Mouse (Mus musculus) megakaryocyte, embryonic 14.5 days (primary cell): Measurements from ENCODE around the gene Itprid2. TPM values are rescaled to one million over a fixed set of nuclear protein-coding genes. Genes with fewer than 3 reads are reported as not detected.

Experiments used
- H3K27me3 ChIP-seq: replicated peaks from 2 replicates; pipeline ENCODE3; 2012; ENCODE audit warnings: inconsistent platforms
- H3K36me3 ChIP-seq: replicated peaks from 2 replicates; pipeline ENCODE3; 2012; ENCODE audit warnings: low read length, inconsistent platforms, mixed read lengths
- H3K4me1 ChIP-seq: 2 replicates; pipeline ENCODE4 v1.6.1; 2012; ENCODE audit warnings: inconsistent platforms
- H3K4me3 ChIP-seq: replicated peaks from 2 replicates; pipeline ENCODE3; 2012; ENCODE audit warnings: moderate library complexity, mild to moderate bottlenecking, inconsistent platforms
- H3K9me3 ChIP-seq: 2 replicates; pipeline ENCODE4 v1.6.1; 2012; ENCODE audit warnings: inconsistent platforms
- FLI1 ChIP-seq: IDR thresholded peaks from 2 replicates; pipeline ENCODE4 v1.6.1; 2012; ENCODE audit warnings: low read length, inconsistent platforms, mixed read lengths
- GATA1 ChIP-seq: IDR thresholded peaks from 3 replicates; pipeline ENCODE4 v1.6.1; 2012; ENCODE audit warnings: mixed read lengths, low read length, inconsistent platforms, borderline replicate concordance
- polyA plus RNA-seq: library from polyadenylated mRNA; stranded (reverse); fragments of >175 nt; gene quantifications from 2 replicates; pipeline ENCODE4 v1.2.3, GENCODE M21; 2012; ENCODE audit warnings: low replicate concordance; ENCODE audit not compliant: insufficient read depth

Gene Itprid2
- polyA plus RNA-seq, 1 experiment: 2.3 TPM

DNA sequence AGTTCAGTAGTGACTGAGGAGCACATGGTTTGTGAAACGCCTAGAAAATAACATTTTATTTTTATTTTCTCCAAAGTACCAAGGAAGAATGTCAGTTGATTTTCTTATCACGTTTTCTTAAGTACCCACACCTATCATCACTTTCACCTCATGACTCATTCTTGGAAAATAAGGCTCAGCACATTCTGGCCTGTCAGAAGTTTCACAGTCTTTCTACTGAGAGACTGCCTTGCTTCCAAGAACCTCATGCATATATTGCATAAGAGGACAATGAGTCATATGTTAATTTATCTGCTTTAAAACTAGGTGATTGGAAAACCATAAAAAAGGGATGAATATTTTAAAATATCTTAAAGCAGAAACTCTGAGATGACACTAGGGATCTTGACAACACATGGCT, 63.0 kb downstream of the Itprid2 start:
- TF ChIP-seq FLI1 (no peak), GATA1 (no peak)
- no peak overlapping the region for H3K4me3 ChIP-seq
- peaks cover 50% of the 10 kb centered on the region for H3K4me1 ChIP-seq
- no peaks in the 10 kb centered on the region for H3K36me3 ChIP-seq
- H3K27me3 ChIP-seq: no peaks in the 10 kb centered on the region
- no peaks in the 10 kb centered on the region for H3K9me3 ChIP-seq

GRCm38 (mm10) chr2:79704773-79705172, 69.6 kb downstream of the Itprid2 start:
- no peaks in the 10 kb centered on the region for H3K27me3 ChIP-seq
- no peaks in the 10 kb centered on the region for H3K9me3 ChIP-seq
- no peak for TF ChIP-seq FLI1
- TF ChIP-seq GATA1: no peak
- no peaks in the 10 kb centered on the region for H3K36me3 ChIP-seq
- H3K4me1 ChIP-seq: peaks cover 30% of the 10 kb centered on the region
- no peak overlapping the region for H3K4me3 ChIP-seq

- no peak for TF ChIP-seq GATA1
- TF ChIP-seq FLI1: no peak
- Histone ChIP-seq H3K4me1 (peaks cover 10% of the 10 kb centered on the region; the same call in 1 of the 2 replicates), H3K4me3 (no peak within 1 kb of the TSS), H3K36me3 (no peaks in the 10 kb centered on the region), H3K9me3 (no peaks in the 10 kb centered on the region), H3K27me3 (no peaks in the 10 kb centered on the region)
Measured at GRCm38 (mm10) chr2:79707575-79707974, 72.4 kb downstream of the Itprid2 start, which contains the start of gene Ppp1r1c. TSS of gene Ppp1r1c (plus strand) at chr2:79707780.

GRCm38 (mm10) chr2:79713662-79714091, 78.5 kb downstream of the Itprid2 start:
- H3K27me3 ChIP-seq: no peaks in the 10 kb centered on the region
- no peaks in the 10 kb centered on the region for H3K36me3 ChIP-seq
- no peaks in the 10 kb centered on the region for H3K9me3 ChIP-seq
- H3K4me1 ChIP-seq: peaks cover 19% of the 10 kb centered on the region; the same call in 1 of the 2 replicates
- TF ChIP-seq FLI1 (no peak), GATA1 (no peak)
- H3K4me3 ChIP-seq: no peak overlapping the region

DNA sequence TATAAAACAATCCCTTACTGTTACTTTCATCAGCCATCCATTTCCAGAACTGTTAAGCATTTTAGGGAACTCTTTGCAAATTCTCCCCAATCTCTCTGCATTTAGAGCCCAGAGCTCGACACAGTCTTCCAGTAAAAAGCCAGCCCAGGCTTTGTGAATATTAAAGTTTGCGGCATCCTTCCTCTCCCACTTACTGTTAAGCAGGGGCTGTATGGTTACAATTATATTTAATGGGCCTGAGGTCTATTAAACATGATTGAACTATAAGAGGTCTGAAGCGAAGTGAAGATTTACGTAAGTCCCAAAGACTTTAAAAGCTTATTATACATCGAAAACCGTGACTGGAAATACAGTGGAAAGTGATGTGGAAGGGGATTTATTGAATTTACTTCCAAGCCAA, 79.6 kb downstream of the Itprid2 start:
- TF ChIP-seq GATA1 (no peak), FLI1 (no peak)
- Histone ChIP-seq H3K4me3 (no peak overlapping the region), H3K36me3 (no peaks in the 10 kb centered on the region), H3K9me3 (no peaks in the 10 kb centered on the region), H3K4me1 (peaks cover 14% of the 10 kb centered on the region; the same call in 1 of the 2 replicates), H3K27me3 (no peaks in the 10 kb centered on the region)

- peaks cover 9% of the 10 kb centered on the region; the same call in 1 of the 2 replicates for H3K4me1 ChIP-seq
- TF ChIP-seq FLI1 (no peak), GATA1 (no peak)
- H3K4me3 ChIP-seq: no peak overlapping the region
- H3K27me3 ChIP-seq: no peaks in the 10 kb centered on the region
- no peaks in the 10 kb centered on the region for H3K36me3 ChIP-seq
- no peaks in the 10 kb centered on the region for H3K9me3 ChIP-seq
Measured at GRCm38 (mm10) chr2:79715925-79716324, 80.8 kb downstream of the Itprid2 start.

- Histone ChIP-seq H3K9me3 (no peaks in the 10 kb centered on the region), H3K4me3 (no peak overlapping the region), H3K4me1 (peaks cover 9% of the 10 kb centered on the region; the same call in 1 of the 2 replicates), H3K36me3 (no peaks in the 10 kb centered on the region), H3K27me3 (no peaks in the 10 kb centered on the region)
- TF ChIP-seq GATA1 (no peak), FLI1 (no peak)
Measured at GRCm38 (mm10) chr2:79717846-79718245, 82.7 kb downstream of the Itprid2 start.

DNA sequence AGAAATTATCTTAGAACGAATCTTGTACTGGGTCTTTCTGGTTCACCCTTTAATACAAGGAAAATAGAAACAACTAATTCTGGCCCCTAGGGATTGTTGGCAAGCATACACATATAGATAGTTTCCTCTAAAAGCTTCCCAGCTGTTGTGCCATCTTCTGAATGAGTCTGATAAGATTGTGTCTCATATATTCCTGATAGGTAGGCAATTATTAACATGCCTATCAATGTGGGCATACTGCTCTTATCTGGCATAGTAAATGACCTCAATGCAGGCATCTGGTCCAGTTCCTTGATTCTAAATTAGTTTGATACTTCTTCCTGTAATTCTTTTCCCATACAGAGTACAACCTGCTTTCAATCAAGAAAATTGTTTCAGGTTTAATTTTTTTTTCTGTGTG, 87.3 kb downstream of the Itprid2 start:
- no peaks in the 10 kb centered on the region for H3K27me3 ChIP-seq
- no peaks in the 10 kb centered on the region for H3K36me3 ChIP-seq
- TF ChIP-seq GATA1 (no peak), FLI1 (no peak)
- H3K4me3 ChIP-seq: no peak overlapping the region
- peaks cover 6% of the 10 kb centered on the region for H3K4me1 ChIP-seq
- H3K9me3 ChIP-seq: no peaks in the 10 kb centered on the region

Other genes with a start within 250 kb of the Itprid2 start
- gene Neurod1, start 178.6 kb upstream of the Itprid2 start, polyA plus RNA-seq: not detected in 2 replicates
- not detected in 2 replicates for gene Cerkl, start 178.6 kb upstream of the Itprid2 start, polyA plus RNA-seq
- not detected in 2 replicates for gene Ppp1r1c, start 72.4 kb downstream of the Itprid2 start, polyA plus RNA-seq